Mouse (Mus musculus): Measurements from ENCODE around the gene Tgfbi. TPM values are rescaled to one million over a fixed set of nuclear protein-coding genes. Genes with fewer than 3 reads are reported as not detected.

Gene Tgfbi
- total RNA-seq, 2 experiments from 2014 or later: 17.1 to 22.3 TPM

- intact Hi-C loops (cut with DNase I): no loop called here
- DNase-seq: peak in 1 of 2 experiments; percentile 60
Measured at GRCm38 (mm10) chr13:56678188-56678787, 69.0 kb downstream of the Tgfbi start.

- intact Hi-C loops (cut with DNase I): no loop called here
- no peak for DNase-seq
Measured at GRCm38 (mm10) chr13:56678826-56679504, 69.6 kb downstream of the Tgfbi start.

GRCm38 (mm10) chr13:56681924-56682323, 72.6 kb downstream of the Tgfbi start:
- DNase-seq: no peak

GRCm38 (mm10) chr13:56682326-56682725, 73.0 kb downstream of the Tgfbi start:
- peak; percentile 63 to 65 for DNase-seq
- intact Hi-C loops (cut with DNase I): no loop called here

More at GRCm38 (mm10) chr13:56681924-56682323, 72.6 kb downstream of the Tgfbi start:
- intact Hi-C loops (cut with DNase I): no loop called here

GRCm38 (mm10) chr13:56683306-56683705, 74.0 kb downstream of the Tgfbi start:
- no peak for DNase-seq
- intact Hi-C loops (cut with DNase I): no loop called here

Other genes starting within 250 kb of the Tgfbi start
- not detected for gene Gm3045, start 182.9 kb upstream of the Tgfbi start, total RNA-seq (2021)
- gene Slc25a48, start 171.2 kb upstream of the Tgfbi start, total RNA-seq (2021): under 1 TPM in 1 of 2 experiments, not detected in 1; 0.07 TPM
- gene Il9, start 127.3 kb upstream of the Tgfbi start, total RNA-seq (2021): not detected
- gene Fbxl21, start 87.1 kb upstream of the Tgfbi start, total RNA-seq (2021): under 1 TPM; 0.24 to 0.79 TPM
- not detected for gene Lect2, start 61.0 kb upstream of the Tgfbi start, total RNA-seq (2021)
- 10 to 100 TPM; 38.7 to 40.2 TPM for gene Smad5, start 93.5 kb downstream of the Tgfbi start, total RNA-seq (2021)
- 1 to 10 TPM in 1 of 2 experiments, not detected in 1; 1.1 TPM for gene Gm45623, start 144.3 kb downstream of the Tgfbi start, total RNA-seq (2021)